Mouse (Mus musculus): ENCODE results near the gene Sap30l.

Gene Sap30l

GRCm38 (mm10) chr11:57850931-57851330 is 49.5 kb downstream of the Sap30l start:
- H3K4me3 ChIP-seq (replicated peaks; ENCODE audit: low read length), result peak overlapping the region; percentile 23
- peaks cover 45% of the 10 kb centered on the region for H3K4me1 ChIP-seq (replicated peaks; ENCODE audit: low read depth, low read length)
- H3K27me3 ChIP-seq (ENCODE audit: insufficient read depth, low read length), result peaks cover 25% of the 10 kb centered on the region
- H3K9me3 ChIP-seq (ENCODE audit: low read length), result no peaks in the 10 kb centered on the region
- no peaks in the 10 kb centered on the region for H3K36me3 ChIP-seq (ENCODE audit: insufficient read depth, low read length)
- TF ChIP-seq CTCF (conservative IDR thresholded peaks at IDR 0.05; ENCODE audit: low read length) (no peak), POU5F1 (IDR thresholded peaks at IDR 0.05; ENCODE audit: borderline replicate concordance, low read length) (no peak), NANOG (IDR thresholded peaks at IDR 0.05; ENCODE audit: borderline replicate concordance, low read length) (no peak)

GRCm38 (mm10) chr11:57853571-57853970 is 52.1 kb downstream of the Sap30l start:
- Histone ChIP-seq H3K27me3 (ENCODE audit: insufficient read depth, low read length) (peaks cover 25% of the 10 kb centered on the region), H3K36me3 (ENCODE audit: insufficient read depth, low read length) (no peaks in the 10 kb centered on the region)
- TF ChIP-seq POU5F1 (IDR thresholded peaks at IDR 0.05; ENCODE audit: borderline replicate concordance, low read length) (no peak), CTCF (conservative IDR thresholded peaks at IDR 0.05; ENCODE audit: low read length) (no peak), NANOG (IDR thresholded peaks at IDR 0.05; ENCODE audit: borderline replicate concordance, low read length) (no peak)

GRCm38 (mm10) chr11:57857709-57858108 is 56.3 kb downstream of the Sap30l start:
- Histone ChIP-seq H3K4me1 (replicated peaks; ENCODE audit: low read depth, low read length) (peaks cover 20% of the 10 kb centered on the region), H3K4me3 (replicated peaks; ENCODE audit: low read length) (no peak overlapping the region), H3K36me3 (ENCODE audit: insufficient read depth, low read length) (no peaks in the 10 kb centered on the region), H3K27me3 (ENCODE audit: insufficient read depth, low read length) (peaks cover 8% of the 10 kb centered on the region; the same call in 1 of the 2 replicates), H3K9me3 (ENCODE audit: low read length) (no peaks in the 10 kb centered on the region)
- TF ChIP-seq CTCF (conservative IDR thresholded peaks at IDR 0.05; ENCODE audit: low read length) (no peak), NANOG (IDR thresholded peaks at IDR 0.05; ENCODE audit: borderline replicate concordance, low read length) (no peak), POU5F1 (IDR thresholded peaks at IDR 0.05; ENCODE audit: borderline replicate concordance, low read length) (no peak)

More at GRCm38 (mm10) chr11:57853571-57853970, 52.1 kb downstream of the Sap30l start:
- Histone ChIP-seq H3K4me1 (replicated peaks; ENCODE audit: low read depth, low read length) (peaks cover 44% of the 10 kb centered on the region), H3K9me3 (ENCODE audit: low read length) (no peaks in the 10 kb centered on the region), H3K4me3 (replicated peaks; ENCODE audit: low read length) (no peak overlapping the region)

Measured in E14TG2a.4 (cell line).